Mouse (Mus musculus): ENCODE data around the gene G2e3.
A peak's percentile ranks its signal among the peaks of the same experiment; 100 is the strongest.

G2e3 gene

DNA sequence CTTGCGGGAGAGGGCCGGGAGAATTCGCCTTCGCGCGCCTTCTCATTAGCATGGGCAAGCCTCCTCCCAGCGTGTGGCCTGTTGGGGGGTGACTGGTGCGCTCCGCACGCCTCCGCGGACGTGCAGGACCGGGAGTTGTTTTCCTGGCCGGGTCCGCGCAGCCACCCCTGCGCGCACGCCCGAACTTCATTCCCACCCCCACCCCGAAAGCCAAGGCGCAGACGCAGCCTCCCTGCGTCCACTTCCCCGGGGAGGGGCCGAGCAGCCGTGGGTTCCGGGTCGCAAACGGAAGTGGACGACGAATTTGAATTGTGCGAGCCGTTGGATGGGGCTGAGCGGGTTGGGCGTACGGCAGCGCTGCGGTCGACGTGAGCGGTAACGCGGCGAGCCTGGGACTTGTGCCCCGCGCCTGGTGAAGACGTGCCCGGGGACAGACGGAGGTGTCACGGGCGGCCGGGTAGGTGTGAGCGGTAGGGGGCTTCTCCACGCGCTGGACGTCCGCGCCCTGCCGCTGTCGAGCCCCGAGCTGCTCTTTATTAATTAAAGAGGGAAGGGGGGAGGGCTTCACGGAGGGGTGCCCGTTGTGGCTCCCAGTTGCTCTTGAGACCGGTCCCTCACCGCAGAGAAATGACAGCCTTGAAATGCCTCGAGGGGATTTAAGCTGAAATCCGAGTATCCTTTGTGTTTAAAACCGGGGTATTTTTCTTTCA, at the start of gene G2e3:
Gene G2e3 (plus strand): TSS at position 74 of the 710 bp plus-strand sequence.
- DNase-seq = peak; percentile 82 to 83

- no peak for DNase-seq
Observed at GRCm38 (mm10) chr12:51323604-51324003, 24.3 kb upstream of the G2e3 start.

GRCm38 (mm10) chr12:51326819-51327218, 21.0 kb upstream of the G2e3 start:
- no peak for DNase-seq

- no peak for DNase-seq
Observed at GRCm38 (mm10) chr12:51337014-51337413, 10.8 kb upstream of the G2e3 start.

- DNase-seq = peak; percentile 14 to 27
Observed at GRCm38 (mm10) chr12:51346121-51346520, 1.7 kb upstream of the G2e3 start.

GRCm38 (mm10) chr12:51348698-51348998, 787 bp downstream of the G2e3 start:
- no peak for DNase-seq

DNA sequence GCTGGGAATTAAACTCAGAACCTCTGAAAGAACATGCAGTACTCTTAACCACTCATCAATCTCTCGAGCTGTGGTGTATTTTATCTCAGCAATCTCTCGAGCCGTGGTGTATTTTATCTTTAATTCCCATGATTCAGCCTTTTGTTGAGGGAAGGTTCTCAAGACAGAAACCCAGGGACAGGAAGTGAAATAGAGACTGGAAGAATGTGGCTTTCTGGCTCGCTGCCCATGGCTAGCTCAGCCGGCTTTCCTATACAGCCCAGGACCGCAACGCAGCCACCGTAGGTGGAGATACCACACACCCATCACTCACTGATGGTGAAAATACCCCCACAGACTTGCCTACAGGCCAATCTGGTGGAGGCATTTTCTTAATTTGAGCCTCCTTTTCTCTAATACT, 7.4 kb downstream of the G2e3 start:
- no peak for DNase-seq

- no peak for DNase-seq
Observed at GRCm38 (mm10) chr12:51361294-51361693, 13.4 kb downstream of the G2e3 start.

GRCm38 (mm10) chr12:51362898-51363297, 15.0 kb downstream of the G2e3 start:
- DNase-seq = no peak

DNA sequence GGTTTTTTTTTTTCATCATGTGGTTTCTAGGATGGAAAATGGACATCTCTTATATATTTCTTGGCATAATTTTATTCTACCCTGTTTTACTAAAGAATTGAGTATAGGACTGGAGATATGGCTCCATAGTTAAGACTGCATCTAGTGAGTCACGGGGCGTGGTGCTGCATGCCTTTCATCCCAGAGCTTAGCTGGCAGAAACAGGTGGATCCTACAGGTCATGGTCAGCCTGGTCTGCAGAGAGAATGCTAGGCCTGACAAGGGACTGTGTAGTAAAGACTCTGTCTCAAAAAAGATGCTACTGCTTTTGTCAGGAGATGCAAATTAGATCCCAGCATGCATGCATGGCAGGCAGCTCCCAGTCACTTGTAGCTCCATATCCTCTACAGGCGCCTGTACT, 20.6 kb downstream of the G2e3 start:
- DNase-seq = no peak

DNA sequence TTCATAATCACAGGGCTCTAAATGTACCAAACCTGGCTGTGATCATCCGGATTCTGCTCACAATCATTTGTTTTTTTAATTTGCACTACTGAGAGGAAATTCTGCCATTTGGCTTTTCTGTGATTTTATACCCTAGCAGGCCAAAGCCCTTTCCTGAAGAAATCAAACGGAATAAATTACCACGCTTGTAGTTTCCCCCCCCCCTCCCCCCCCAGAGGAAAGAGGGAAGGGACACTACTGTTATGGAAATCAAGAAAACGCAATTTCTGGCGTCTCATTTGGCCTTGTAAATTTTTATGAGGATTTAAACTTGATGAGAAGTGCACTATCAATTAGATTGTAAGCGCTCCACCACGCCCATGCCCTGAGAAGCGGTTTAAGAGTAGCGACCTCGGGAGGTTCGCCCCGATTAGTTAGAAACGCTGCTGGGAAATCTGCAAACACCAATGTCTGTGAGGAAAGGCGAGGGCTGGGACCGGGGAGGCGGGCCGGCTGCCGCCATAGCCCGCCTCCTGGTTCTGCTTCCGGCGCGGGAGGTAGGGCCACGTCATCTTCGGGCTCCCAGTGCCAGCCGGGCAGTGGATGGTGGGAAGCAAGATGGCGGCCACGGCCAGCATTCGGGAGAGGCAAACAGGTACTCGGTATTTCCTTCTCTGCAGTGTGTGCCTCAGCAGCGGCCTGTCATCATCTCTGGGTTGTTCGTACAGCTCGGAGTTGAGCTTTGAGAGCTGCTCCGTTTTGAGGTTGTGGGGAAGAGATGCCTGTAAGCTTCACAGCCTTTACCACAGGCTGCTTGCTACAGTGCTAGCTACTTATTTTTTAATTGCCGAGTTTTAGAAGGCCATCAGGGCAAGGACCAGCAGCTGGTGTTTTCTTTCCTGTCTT, 29.4 kb downstream of the G2e3 start, which contains the start of gene Scfd1:
Gene Scfd1 (plus strand): TSS at position 508 of the 885 bp plus-strand sequence.
- peak; percentile 91 to 92 for DNase-seq

DNA sequence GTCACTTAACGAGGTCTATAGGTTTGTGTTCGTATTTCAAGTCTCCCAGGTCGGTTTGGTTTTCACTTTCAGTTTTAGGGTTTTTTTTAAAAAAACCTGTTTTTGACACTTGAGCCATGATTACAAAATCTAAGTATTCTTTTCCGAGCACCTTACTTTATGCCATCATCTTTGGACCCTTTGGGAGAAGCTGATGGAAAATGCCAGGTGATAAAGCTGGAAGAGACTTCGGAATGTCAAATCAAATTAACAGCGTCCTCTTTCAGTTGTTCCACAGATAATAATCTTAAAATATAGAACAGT, 30.0 kb downstream of the G2e3 start:
- no peak for DNase-seq

DNA sequence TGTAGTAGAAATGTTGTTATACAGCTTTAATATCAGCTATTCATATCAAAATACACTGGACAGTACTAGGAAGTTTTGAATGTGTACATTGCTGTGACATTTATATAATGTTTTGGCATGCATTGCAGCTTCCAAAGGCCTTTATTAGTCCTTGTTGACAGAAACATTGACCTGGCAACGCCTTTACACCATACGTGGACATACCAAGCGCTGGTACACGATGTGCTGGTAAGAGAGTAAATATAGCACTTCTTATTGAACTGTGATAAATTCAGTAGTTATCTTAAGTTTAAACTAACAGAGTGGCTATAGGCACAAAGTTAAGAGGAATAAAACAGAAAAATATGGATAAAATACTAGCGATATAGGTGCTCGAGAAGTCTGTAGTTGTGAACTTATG, 52.0 kb downstream of the G2e3 start:
- no peak for DNase-seq

GRCm38 (mm10) chr12:51402060-51402698, 54.3 kb downstream of the G2e3 start:
- DNase-seq = no peak

DNA sequence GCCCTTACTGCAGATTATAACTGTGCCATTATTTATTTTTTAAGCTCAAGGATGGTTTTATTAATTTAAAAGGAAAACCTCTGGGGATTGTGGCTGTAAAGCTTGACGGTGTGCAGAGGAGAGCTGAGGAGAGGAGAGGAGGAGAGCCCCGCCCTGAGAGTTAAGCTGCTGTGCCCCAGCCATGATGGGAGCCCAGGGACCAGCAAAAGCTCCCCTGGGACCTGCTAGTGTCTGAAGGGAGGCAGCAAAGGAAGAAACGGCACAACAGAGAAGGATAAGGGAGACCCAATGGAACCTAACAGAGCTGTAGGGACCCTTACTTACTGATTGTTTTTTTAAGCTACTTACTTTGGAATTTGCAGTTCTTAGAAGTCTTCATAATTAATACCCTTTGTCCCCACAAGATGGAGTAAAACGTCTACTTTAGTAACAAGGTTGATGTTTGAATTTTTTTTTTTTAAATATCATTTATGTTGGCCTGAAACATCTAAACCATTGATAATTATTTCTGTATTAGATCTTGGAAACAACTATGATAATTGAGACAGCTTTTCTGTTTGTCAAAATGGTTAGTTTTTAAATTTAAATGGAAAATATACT, 56.2 kb downstream of the G2e3 start:
- DNase-seq = no peak

DNA sequence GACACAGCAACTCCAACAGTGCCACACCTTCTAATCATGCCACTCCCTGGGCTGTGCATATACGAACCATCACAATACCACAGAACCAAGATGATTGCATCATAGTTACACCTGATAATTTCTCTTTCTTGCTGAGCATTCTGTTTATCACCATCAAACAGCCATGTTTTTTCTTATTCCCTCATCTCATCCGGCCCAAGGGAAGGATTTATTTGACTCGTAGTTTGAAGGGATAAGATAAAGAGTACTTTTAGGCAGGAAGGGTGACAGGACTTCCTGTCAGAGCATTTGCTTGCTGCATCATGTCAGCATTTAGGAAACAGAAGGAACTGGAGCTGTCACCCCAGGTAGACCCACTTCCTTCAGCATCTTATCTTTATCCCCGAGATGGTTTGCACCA, 63.5 kb downstream of the G2e3 start:
- DNase-seq = no peak
